Mouse (Mus musculus): Measurements from ENCODE around the gene Duoxa1.
"Not testable (repeated sequence)": the region's sequence is repeated elsewhere in the genome, so short reads cannot be mapped to it uniquely, and the experiment has no call there.

Gene Duoxa1

GRCm38 (mm10) chr2:122313536-122313935 lies at the start of gene Duoxa1:
TSS of gene Duoxa1 (minus strand) at chr2:122313730.
- DNase-seq: no peak

GRCm38 (mm10) chr2:122362622-122363523 lies 49.3 kb upstream of the Duoxa1 start:
- no peak for DNase-seq

- no peak for DNase-seq
Observed at GRCm38 (mm10) chr2:122361868-122362621, 48.5 kb upstream of the Duoxa1 start.

- DNase-seq: no peak
Observed at GRCm38 (mm10) chr2:122361181-122361580, 47.7 kb upstream of the Duoxa1 start.

GRCm38 (mm10) chr2:122360310-122360709 lies 46.8 kb upstream of the Duoxa1 start:
- DNase-seq: no peak

DNA sequence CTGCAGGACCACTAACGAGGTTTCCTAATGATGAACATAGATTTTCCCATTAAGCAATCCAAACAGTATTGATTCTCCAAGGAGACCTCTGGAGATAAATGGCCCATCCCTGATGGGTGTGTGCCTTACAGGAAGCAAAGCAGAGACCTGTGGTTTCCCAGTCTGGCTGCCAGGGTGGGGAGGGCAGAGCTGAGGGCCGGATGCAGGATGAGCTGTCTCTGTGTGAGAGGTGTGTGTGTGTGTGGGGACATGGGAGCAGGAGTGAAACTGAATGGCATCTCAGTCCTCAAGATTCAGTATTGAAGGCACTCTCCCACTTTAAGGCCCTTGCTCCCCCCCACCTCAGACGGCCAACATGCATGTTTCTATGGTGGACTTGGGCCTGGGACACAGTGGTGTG lies 42.7 kb upstream of the Duoxa1 start:
- DNase-seq: peak in 1 of 2 experiments; percentile 20

DNA sequence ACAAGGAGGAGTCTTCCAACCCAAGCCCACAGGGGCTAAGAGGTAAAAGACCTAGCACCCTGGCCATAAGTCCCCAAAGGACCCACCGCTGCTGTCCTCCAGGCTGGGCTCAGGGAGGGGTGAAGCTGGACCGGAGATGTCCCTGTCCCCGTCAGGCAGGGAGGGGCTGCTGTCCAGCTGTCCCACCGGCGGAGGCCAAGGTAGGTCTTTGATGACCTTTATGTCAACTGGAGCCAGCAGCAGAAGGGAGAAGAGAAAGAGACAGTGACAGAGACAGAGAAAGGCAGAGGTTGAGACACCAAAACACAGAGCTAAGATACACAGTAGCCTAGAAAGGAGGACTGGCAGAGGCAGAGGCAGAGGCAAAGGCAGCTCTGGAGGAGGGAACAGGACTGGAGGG lies 41.9 kb upstream of the Duoxa1 start:
- DNase-seq: no peak

DNA sequence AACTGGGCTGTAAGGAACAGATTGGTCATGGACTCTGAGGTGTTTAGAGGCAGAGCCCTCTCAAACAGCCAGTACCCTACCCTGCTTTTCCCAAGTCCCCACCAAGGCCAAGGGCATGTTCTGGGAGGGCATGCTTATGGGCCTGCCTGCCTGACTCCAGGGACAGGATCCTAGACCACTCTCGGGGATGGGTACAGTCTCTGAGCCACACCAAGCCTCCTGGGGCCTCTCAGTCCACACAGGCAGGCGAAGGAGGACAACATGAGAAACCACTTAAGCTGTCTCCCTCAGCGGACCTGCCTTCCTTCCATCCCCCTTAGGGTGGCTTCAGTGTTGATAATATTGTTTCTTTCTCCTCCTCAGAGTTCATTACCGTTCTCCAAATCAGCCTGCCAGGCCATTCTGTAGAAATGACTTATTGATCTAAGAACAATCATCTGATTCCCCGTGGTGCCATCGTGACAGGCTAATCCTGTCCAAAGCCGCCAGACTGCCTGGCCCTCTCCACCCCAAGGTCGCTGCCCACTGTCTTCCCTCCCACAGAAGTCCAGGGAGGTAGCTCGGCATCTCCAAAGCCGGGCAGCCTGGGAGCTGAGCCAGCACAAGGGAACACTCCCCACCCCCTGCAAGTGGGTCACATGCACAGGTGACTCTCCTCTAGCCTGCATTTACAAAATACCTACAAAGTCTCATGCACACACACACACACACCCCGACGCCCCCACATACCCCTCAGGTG lies 40.8 kb upstream of the Duoxa1 start:
- peak; percentile 65 to 83 for DNase-seq

GRCm38 (mm10) chr2:122353765-122354164 lies 40.2 kb upstream of the Duoxa1 start:
- DNase-seq: no peak

- DNase-seq: no peak
Observed at GRCm38 (mm10) chr2:122352992-122353391, 39.5 kb upstream of the Duoxa1 start.

DNA sequence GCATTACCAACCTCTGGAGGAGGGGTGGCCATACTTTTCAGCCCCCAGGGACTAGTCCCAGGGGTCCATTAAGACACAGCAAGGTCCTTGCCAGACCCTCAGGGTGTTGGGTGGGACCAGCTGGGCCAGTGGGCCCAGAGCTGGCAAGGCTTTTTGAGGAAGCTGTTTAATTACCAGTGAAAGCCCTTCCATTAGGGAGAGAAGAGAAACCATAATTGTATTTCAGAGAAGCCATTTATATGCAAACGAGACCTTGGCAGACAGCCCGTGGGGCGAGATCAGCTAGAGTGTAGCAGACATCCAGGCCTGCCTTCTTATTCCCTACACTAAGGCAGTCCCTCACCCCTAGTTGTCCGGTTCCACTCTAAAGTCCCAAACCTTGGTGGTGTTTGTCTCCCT lies 38.4 kb upstream of the Duoxa1 start:
- DNase-seq: peak; percentile 70 to 71

DNA sequence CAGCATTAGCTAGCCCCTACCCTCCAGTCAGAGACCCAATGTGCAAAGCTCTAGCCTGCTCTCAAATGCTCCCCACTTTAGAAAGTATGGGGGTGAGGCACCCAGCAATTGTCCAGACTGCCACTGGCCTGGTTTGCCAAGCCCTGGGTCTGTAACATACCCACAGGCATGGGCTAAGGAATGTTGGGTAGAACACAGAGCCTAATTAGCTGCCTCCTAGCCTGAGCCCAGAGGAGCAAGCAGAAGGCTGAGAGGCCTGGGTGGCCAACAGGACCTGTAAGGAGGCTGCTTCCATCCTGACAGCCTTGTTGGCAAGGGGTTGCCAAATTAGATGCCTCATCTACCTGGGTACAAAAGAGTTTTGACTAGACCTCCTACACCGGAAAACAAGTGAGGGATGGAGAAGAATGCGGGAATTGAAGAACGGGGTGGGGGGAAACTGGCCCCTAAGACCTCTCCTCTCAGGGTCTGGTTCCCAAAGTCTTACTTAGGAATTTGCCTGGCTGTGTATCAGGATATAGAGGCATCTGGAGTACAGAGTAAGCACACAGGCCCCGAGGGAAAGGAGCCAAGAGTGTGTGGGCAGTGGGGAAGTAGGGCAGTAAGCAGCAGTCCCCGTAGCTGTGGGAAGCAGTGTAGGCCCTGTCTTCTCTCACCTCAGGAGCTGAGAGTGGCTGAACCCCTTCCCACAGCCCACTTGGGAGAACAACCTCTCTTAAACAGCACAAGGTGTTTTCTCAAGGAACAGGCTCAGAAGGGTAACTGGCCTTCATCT lies 37.8 kb upstream of the Duoxa1 start:
- DNase-seq: no peak

GRCm38 (mm10) chr2:122349136-122349785 lies 35.7 kb upstream of the Duoxa1 start:
- DNase-seq: peak in 1 of 2 experiments; percentile 10

DNA sequence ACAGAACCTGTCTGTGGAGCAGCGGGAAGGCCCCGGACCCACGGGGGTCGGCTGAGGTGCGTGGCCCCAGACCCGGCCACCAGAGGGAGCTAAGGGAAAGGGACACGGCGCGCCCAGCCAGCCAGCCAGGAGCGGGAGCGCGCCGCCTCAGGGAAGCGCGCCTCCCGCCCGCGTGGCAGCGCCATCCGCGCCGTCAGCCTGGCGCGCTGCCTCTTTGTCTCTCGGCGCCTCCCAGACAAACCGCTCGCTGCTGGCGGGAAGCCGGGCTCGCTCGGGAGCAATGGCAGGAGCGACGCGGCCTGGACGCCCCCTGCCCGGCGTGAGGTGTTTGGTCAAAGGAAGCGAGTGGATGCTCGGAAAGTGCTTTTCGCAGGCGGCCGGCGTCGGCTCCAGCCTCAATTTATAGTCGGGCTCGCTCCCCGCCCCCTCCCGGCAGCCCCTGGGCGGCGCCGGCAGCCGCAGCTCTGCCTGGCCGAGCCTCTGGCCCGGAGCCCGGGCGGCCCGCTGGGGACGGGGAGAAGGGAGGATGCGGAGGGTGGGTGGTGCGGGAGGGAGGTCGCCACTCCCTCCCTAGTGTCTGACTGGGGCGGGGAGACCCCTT lies 35.1 kb upstream of the Duoxa1 start:
- peak; percentile 89 to 93 for DNase-seq

GRCm38 (mm10) chr2:122347257-122347656 lies 33.7 kb upstream of the Duoxa1 start:
- peak in 1 of 2 experiments; percentile 13 for DNase-seq

DNA sequence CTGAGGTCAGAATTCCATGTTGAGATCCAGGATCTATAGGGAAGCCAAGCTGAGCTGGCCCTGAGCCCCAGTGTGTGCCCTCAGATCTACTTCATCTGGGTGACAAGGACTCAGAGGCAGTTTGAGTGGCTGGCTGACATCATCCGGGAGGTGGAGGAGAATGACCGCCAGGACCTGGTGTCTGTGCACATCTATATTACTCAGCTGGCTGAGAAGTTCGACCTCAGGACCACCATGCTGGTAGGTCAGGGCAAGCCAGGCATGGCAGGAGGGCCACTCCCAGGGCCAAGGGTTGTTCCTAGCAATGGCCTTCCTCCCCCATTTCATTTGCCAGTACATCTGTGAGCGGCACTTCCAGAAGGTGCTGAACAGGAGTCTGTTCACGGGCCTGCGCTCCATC lies 32.6 kb upstream of the Duoxa1 start:
- DNase-seq: not testable (repeated sequence)

GRCm38 (mm10) chr2:122345106-122345893 lies 31.8 kb upstream of the Duoxa1 start:
- no peak for DNase-seq

DNA sequence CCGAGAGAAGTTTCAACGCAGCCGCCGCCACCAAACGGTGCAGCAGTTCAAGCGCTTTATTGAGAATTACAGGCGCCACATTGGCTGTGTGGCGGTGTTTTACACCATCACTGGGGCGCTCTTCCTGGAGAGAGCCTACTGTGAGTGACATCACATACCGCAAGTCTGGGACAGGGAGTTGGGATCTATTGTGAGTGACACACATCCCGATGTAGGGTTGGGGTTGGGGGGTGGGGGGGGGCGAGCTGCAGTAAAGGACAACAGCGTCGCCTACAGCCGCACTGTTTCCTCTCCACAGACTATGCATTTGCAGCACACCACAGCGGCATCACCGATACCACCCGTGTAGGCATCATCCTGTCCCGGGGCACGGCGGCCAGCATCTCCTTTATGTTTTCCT lies 23.8 kb upstream of the Duoxa1 start:
- DNase-seq: no peak

GRCm38 (mm10) chr2:122334170-122334569 lies 20.6 kb upstream of the Duoxa1 start:
- DNase-seq: no peak

GRCm38 (mm10) chr2:122332222-122332621 lies 18.7 kb upstream of the Duoxa1 start:
- no peak for DNase-seq
